Mouse (Mus musculus) NIH3T3 (cell line): ENCODE measurements around the gene Prps1l3.
"Not testable (repeated sequence)": the region's sequence is repeated elsewhere in the genome, so short reads cannot be mapped to it uniquely, and the experiment has no call there.

Experiments
- DNase-seq: peaks from one replicate; pipeline ENCODE4 v3.0.0-alpha.2; 2012; ENCODE audit warnings: low read depth

Gene Prps1l3

DNA sequence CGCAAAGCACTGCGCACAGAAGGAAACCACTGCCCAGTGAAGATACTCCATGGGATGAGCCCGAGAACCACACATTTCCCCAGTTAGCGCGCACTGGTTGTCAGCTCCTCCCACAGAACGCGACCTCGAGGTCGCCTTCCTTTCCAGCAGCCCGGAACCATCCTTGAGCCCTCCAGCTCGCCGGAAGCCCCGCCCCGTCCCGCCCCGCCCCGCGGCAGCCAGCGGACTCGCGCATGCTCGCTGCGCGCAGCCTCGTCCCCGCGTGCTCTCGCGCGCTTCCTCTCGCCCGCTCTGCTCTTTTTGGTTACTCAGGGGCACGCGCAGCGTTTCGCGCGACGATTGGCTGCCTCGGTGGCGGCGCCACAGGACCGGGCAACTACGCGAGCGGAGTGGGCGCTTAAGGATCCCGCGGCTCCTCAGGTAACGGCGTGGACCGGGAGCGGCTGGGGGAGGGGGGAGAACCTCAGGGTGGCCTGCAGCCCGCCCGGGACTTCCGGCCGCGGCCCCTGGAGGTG is at the start of gene Prps1l3, which contains the start of gene Mipol1:
Prps1l3 (plus strand) TSS at position 221 of the 515 bp plus-strand sequence.
Mipol1 (plus strand) TSS at position 236 of the 515 bp plus-strand sequence.
- peak; percentile 98 for DNase-seq

DNA sequence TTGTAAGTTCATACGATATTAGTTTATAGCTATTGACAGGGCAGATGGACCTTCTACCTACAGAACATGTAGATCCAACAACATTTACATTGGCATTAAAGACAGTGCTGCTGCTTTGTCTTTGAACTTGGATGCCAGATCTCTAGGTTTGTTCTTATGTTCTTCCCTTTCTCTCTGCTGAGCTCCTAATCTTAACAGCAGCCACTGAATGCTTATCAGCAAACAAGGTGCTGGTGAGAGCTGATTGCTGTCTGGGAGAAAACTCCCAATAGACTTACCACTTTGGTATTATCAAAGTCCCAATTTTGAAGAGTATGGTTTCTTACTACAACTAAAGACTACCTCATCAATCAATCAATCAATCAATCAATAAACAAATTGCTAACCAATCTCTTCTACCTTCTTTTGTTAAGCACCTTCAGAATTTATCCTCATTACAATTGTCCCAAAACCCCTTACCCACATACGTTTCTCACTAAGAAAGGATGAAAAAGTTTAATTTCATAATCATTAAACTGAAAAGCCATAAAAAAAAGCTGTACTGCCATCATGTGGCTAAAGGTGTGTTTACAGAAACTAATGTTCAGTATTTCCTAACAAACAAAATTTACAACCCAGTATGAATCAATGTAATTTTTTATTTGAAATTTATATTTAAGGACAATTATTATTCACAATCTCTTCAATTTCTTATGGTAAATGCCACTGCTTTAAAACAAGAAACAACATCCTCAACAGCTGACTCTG is 45.6 kb upstream of the Prps1l3 start:
- DNase-seq = peak; percentile 48

DNA sequence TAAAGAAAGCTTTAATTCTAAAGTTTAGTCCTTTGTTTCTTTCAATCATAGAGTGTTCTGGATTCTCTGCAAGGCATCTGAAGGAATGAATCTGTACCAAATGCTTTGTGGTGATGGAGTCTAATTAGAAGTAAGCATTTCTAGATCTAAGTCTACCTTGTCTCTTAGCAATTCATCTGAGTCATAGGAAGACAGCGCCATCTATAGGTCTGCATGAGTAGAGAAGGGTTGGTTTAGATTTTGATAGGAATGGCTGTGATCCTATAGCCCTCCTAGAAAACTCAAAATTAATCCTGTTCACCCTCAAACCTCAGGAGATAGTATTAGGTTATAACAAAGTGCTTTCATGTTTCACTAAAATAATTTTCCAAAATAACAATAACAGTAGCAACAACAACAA is 44.7 kb upstream of the Prps1l3 start:
- peak; percentile 47 for DNase-seq

DNA sequence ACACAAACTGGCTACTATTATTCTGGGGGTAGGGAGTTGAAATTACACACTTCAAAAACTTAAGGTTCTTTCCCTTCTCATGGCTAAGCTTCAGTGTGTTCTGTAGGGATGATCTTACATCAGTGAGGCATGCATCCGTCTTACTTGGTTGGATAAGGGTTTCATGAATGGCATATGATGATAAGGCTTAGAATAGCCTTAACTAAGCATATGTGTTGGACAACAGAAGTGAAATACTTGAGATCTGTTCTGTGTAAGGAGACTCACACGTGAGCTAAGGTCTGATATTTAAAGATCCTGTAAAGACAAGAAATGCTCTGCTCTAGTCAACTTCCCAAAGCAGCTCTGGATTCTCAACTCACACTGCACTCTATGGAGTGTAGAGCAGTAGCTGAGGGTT is 44.1 kb upstream of the Prps1l3 start:
- DNase-seq = no peak

DNA sequence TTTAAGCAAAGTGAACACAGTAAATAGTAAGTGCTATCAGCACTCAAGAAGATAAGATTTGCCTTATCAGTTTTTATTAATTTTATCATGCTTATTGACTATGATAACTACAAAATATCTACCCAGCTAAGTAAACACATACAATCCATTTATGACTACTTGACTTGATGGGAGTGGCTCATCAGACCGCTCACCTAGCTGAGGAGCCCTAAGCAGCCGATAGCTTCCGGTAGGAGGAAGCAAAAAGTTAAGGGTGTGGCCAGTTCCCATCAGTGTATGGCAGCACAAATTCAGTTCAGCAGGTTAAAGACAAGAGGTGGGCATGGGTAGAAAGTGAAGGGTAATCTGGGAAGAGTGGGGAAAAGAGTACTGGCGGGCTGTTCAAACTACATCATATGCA is 43.2 kb upstream of the Prps1l3 start:
- no peak for DNase-seq

DNA sequence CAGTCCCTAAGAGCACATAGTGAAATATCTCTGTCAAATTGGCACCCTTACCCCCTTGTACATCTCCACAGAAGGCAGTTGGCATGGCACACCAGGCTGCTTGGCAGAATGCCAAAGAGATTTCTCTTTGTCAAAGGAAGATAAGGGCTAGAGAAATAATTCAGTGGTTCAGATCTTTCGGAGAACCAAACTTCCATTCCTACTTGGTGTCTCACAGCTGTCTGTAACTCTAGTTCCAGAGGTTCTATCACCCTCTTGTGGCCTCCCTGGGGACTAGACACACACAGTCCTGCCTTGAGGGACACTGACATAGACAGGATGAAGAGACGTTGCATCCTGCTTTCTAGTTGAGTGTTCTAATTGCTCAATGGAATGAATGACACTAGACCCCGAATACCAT is 35.6 kb upstream of the Prps1l3 start:
- DNase-seq = no peak

DNA sequence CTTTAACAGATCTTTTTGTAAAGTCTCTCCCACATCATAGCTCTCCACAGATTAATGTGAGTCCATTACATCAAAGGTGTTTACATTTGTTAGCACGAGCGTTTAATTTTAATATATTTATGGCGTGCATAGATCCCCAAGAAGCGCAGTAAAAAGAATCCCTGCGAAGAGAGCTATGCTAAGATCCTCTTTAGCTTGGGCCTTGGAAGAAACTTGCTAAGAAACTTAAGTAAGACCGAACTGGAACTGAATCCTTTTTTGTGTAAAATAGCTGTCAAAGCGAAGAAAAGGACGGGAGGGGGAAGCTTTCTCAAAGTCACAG is 34.0 kb upstream of the Prps1l3 start:
- no peak for DNase-seq

DNA sequence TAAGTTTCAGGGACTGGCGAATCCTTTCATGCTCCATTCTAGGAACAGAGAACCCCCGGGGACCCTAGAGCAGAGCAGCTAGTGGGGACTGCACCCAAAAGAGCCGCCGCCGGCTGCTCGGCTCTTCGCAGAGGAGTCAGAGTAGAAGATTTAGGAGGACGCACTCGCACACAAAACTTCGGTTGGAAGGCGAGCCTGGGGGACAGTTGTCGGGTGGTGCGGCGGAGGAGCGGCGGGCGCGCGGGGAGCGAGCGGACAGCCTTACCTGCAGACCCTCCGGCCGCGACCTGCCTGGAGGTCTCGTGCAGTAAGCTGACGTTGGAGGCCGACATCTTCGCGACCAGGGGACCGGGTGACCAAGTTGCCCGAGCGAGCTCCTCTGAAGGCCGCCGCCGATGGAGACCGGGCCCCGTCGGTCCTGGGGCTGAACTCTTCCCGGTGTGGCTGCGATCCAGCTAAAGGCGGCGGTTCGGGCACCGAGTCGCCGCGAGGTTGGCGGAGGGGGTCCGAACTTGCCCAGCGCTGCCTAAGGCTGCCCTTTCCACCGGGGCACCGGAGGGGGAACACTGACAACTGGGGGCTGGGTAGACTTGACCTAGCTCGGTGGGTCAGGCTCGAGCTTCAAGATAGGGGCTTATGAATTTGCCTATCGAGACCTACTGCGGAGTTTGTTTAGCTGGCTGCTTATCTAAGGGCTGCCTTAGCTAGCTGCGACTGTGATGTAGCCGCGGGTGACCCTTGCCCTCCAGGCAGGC is 33.4 kb upstream of the Prps1l3 start:
- DNase-seq = no peak

DNA sequence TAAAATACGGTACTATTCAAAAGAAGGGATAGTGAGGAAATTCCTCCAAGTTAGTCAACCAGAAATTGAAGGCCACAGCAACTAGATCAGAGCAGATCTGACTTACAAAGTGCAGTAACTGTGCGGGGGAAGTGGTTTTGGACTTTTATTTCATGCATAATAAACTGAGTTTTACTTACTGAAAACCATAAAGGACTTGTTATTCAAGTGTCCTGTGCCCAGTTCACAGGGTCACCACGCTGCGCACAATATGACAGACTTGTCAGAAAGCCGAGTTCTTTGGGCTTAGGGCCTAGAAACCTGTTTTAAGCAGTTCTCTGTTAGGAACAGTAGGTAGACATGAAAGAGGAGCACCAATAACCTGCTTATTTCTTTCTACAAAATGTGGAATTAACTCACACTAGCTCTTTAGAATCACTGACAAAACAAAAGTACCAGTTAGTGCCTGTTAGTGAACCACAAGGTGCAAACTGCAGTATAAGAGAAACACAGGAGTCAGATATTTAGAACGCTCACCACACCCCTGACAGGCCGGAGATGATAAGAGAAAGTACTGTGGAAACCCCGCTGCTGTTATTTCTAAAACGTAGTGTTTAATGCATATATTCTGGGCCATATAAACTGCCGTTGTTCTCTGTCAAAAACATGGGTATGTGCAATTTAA is 32.7 kb upstream of the Prps1l3 start, which contains the start of gene Slc25a21:
Slc25a21 (minus strand) TSS at position 110 of the 664 bp plus-strand sequence.
- no peak for DNase-seq

DNA sequence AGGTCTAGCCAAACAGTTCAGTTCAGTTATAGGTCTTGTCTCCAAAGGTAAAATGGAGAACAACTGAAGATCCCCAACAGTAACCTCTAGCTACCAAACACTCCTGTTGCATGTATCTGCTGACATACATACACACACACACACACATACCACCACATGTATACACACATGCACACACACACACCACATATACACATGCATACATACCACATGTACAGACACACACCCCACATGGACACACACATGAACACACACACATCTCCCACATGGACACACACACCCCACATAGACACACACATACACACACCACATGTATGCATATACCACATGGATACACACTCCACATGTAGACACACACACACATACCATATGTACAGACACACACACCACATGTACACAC is 31.9 kb upstream of the Prps1l3 start:
- DNase-seq = no peak

DNA sequence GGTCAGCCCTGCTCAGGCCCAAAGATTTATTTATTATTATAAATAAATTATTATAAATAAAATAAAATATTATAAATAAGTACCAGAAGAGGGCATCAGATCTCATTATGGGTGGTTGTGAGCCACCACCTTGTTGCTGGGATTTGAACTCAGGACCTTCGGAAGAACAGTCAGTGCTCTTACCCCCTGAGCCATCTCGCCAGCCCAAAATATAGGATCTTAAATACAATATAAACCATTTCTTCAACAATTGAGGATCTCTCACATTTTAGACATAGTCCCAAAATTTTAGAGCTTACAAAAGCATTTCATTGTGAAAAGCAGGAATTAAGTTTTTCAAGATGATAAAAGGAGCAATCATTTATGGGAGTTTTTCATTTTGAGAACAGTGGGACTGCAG is 30.8 kb upstream of the Prps1l3 start:
- no peak for DNase-seq

DNA sequence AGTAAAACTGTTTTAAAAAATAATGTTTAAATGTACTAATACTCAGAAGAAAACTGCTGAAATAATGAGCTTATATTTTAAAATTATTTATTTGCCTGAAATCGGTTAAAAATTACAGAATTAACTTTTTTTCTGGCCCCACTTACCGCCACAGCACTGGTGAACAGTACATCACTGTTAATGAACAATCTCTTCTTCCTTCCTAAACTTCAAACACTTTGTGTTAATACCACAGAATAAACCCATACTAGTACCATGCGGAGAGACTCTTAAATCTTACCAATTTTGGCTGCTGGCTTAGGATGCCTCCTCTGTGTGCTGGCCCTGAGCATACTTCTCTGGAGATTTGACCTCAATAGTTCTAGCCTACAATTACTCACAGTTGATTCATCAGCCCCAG is 28.3 kb upstream of the Prps1l3 start:
- no peak for DNase-seq

DNA sequence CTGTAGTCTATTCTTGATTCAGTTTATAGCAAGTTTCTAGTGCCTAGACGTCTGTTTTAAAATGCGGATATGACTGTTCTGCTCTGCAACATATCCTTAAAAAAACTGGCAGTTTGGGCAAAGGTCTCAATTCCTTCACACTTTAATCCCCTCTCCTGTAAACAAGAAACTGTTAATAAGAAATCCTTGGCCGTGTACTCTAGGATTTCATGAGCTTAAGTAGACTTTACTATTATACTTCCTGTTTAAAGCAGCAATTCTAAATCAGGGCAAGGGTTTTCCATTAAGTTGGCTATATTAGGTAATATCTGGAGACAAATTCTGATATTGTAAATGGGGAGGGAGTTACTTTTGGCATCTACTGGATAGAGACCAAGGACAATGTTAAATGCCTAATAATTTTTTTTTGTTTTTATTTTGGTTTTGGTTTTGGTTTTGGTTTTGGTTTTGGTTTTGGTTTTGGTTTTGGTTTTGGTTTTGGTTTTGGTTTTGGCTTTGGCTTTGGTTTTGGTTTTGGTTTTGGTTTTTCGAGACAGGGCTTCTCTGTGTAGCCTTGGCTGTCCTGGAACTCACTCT is 25.8 kb upstream of the Prps1l3 start:
- DNase-seq = no peak

DNA sequence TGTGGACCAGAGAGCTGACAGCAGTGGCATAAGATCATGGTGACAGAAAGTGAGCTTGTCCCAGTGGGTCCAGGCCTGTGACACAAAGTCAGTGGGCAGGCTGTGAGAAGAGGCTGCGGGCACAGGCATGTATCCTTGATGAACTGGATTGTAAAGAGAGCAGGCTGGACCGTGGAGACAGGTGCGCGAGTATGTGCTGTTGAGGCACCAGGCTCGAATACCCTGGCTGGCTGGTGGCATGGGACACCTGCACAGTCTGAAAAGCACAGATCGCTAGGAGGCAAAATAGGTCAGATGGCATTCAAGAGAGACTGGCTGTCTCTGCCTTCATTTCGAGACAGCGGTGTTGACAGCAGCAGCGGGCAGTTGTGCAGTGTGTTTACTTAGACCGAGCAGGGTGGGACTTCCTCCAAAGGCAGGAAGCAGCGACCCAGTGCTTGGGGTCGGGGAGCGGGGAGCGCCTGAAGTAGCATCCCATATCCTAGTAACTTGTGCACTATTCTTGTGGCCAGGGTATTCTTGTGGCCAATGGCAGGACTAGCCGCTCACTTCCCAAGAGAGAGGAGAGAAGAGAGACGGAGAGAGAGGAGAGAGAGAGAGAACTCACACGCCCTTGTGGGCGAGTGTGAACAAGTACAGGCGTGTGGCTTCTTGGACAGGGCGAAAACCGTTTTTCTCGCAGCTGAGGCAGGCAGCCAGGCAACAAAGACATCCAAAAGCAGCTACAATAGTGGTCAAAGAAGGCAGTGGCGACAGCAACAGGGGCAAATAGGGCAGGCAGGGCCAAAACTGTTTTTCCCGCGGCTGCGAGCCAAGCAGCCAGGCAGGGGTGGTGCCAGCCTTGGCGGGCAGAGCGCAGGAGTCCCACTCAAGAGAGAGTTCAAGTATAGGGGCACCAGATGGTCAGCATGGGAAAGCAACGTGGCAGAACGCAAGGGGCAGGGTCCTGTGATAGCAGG is 18.6 kb upstream of the Prps1l3 start:
- DNase-seq = no peak

DNA sequence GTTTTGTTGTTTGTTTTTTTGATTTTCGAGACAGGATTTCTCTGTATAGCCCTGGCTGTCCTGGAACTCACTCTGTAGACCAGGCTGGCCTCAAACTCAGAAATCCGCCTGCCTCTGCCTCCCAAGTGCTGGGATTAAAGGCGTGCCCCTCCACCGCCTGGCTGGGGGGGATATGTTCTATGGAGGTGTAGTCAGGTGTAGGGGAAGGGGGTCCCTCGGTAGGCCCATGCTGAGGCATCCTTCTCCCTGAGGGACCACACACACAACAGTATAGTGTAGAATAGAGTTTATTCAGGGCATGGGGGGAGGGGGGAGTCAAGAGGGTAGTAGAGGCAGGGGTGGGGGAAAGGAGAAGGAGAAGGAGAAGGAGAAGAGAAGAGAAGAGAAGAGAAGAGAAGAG is 17.7 kb upstream of the Prps1l3 start:
- DNase-seq = not testable (repeated sequence)

DNA sequence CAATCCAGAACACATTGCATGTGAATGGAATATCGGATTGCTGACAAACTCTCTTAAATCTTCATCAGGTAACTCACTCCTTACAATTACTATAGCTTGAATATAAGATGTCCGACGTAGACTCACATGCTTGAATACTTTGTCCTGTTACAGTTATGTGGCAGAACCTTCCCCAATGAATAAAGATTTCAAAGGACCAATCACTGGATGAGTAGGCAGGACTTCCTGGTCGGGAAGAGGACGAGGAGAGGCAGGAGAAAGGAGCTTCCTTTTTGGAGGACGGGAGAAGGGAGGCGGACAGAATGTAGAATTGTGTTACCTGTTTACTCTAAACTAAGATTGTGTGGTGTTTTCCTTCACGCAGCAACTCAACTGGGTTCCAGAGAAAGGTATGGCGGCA is 3.8 kb upstream of the Prps1l3 start:
- no peak for DNase-seq

DNA sequence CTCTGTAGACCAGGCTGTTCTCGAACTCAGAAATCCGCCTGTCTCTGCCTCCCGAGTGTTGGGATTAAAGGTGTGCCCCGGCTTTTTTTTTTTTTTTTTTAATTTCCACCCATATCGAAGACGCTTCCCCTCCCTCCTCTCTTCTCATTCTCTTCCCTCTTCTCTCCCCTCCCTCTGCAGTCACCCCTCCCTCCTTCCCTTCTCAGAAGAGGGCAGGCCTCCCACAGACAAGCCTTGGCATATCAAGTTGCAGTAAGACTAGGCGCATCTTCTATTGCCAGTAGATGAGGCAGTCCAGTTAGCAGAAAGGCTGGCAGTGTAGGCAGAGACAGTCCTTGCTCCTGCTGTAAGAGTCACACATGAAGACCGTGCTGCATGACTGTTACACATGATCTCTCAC is 2.4 kb upstream of the Prps1l3 start:
- DNase-seq = no peak

DNA sequence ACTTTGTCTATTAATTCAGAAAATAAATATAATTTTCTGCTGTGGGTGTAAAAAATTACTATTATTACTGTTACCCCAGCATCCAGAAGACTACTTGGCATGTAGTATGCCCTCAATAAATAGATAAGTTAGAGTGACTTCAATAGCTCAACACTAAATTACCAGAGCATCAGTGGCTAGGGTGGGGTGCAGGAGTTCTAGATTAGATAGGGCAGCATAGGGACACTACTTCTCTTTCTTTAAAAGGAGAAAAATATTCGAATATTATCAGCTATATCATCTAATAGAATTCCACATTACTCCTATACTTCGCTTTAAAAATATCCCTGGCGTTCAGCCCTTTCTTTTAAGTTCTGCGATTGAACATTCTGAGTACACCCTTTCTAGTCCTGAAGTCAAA is 509 bp upstream of the Prps1l3 start:
- no peak for DNase-seq

DNA sequence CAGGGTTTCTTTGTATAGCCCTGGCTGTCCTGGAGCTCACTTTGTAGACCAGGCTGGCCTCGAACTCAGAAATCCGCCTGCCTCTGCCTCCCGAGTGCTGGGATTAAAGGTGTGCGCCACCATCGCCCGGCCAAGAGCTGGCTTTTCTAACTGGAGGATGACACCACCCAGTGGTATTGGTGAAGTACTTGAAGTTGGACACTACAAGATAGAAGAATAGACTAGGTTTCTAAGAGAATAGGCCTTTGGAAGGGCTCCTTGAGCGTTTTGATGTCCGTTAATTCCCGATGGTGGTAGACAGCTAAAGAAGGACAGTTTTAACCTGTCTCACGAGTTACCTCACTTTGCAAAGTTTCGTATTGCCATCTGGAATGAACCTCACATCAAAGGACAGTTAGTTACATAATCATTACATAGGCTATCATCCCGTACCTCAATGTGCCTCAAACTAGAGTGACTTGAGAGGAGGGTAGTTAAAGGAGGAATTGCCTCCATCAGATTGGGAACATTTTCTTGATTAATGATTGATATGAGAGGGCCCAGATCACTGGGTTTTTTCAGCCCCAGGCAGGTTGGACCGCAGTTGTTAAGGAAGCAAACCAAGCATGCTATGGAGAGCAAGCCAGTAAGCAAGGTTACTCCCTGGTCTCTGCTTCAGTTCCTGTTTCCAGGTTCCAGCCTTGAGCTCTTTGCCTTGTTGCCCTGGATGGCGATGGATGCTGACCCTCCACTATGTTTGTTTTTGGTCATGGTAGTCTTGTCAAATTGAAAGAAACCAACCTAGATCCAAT is 1.1 kb downstream of the Prps1l3 start:
- DNase-seq = peak; percentile 62

DNA sequence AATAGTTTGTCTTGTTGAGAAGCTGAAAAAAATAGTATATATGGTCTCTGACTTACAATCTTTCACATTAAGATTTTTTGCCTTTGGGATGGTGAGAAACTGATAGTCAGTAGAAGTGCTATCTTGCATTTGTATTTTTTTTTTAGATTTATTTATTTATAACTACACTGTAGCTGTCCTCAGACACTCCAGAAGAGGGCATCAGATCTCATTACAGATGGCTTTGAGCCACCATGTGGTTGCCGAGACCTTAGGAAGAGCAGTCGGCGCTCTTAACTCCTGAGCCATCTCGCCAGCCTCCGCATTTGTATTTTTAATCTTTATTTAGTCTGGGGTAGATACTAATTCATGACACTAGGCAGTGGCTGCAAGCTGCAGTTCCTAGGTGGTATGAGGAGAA is 3.2 kb downstream of the Prps1l3 start:
- no peak for DNase-seq
